Comparison of ENCODE assay signal across 11 mouse cellular contexts in the genomic region with DNA sequence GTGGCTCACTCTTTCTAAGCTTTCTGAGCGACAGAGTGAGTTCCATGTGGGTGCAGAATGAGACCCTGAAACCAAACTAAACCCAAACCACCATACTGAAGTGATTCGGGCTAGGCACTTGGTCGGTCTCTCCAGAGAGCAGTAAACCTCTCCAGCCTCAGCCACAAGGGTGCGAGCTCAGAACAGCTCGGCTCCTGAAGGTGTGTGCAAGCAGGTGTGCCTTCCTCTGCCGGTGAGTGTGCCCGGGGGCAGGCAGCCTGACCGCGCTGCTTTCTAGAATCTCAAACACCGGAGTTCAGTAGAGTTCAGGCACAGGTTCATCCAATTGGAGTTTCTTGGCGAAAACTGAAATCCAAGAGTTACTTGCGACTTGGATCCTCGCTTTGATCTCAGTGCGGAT. TPM values are rescaled to one million over a fixed set of nuclear protein-coding genes. Genes with fewer than 3 reads are reported as not detected.
A peak's percentile ranks its signal among the peaks of the same experiment; 100 is the strongest.
DNase-seq lines count a peak whose midpoint lies in the region; ATAC-seq and TF ChIP-seq lines count a peak whose summit lies in the region.
"Had no signal": no experiment of that assay in that cellular context is flagged by ENCODE, and none has a peak within 500 bp of the region (broad histone marks: within the 10 kb centered on the region; RNA-seq: fewer than 3 reads in every experiment).

A gene (plus strand): TSS at position 368 of the 400 bp plus-strand sequence.

- no peak for DNase-seq in heart, adult 18-20 months
- no peak for DNase-seq in gastrocnemius, postnatal 36 days
- no peak for DNase-seq in frontal cortex, postnatal 36 days (ENCODE audit: low spot score in 2 of 2)
- DNase-seq in cerebellum, adult 9-10 months: no peak
- DNase-seq: cerebellum, postnatal 36 days; gastrocnemius, postnatal 14 days had no signal

- H3K27ac ChIP-seq in heart, embryonic 14.5 days (replicated peaks in 1 of 2; ENCODE audit: control insufficient read depth in 1 of 2, insufficient read depth in 1 of 2, low read depth in 2 of 2, low read length in 2 of 2): no peak within 1 kb of the TSS
- H3K27ac ChIP-seq in ES-Bruce4 (ENCODE audit: insufficient read depth, low read length): no peak within 1 kb of the TSS
- H3K27ac ChIP-seq in hindbrain, embryonic 12.5 days: no peak within 1 kb of the TSS
- H3K27ac ChIP-seq in liver, embryonic 15.5 days (replicated peaks): no peak within 1 kb of the TSS

- 32% methylated on average over 14 of the region's 14 CpGs for WGBS in heart, embryonic 14.5 days
- WGBS in hindbrain, embryonic 12.5 days: 32% methylated on average over 14 of the region's 14 CpGs
- 32% methylated on average over 14 of the region's 14 CpGs for WGBS in liver, embryonic 15.5 days (ENCODE audit: insufficient replicate concordance)

- H3K4me1 ChIP-seq in heart, embryonic 14.5 days (ENCODE audit: control insufficient read depth in 2 of 2, insufficient read depth in 2 of 2, low read length in 2 of 2): no peaks in the 10 kb centered on the region
- H3K4me1 ChIP-seq in ES-Bruce4 (ENCODE audit: control insufficient read depth, insufficient read depth, low read length): no peaks in the 10 kb centered on the region
- no peaks in the 10 kb centered on the region for H3K4me1 ChIP-seq in hindbrain, embryonic 12.5 days
- H3K4me1 ChIP-seq in liver, embryonic 15.5 days (replicated peaks): no peaks in the 10 kb centered on the region

- intact Hi-C loops in gastrocnemius, postnatal 36 days (cut with DNase I): no loop called here

- peak; percentile 5 for TF ChIP-seq CTCF in ES-Bruce4 (IDR thresholded peaks at IDR 0.05; ENCODE audit: low read depth, low read length)

- peak within 1 kb of the TSS; percentile 54 for H3K4me2 ChIP-seq in heart, embryonic 14.5 days (ENCODE audit: low read length)
- peak within 1 kb of the TSS; percentile 25 for H3K4me2 ChIP-seq in hindbrain, embryonic 12.5 days (replicated peaks)
- peak within 1 kb of the TSS; percentile 27 for H3K4me2 ChIP-seq in liver, embryonic 15.5 days

- H3K4me3 ChIP-seq in heart, embryonic 14.5 days (ENCODE audit: control insufficient read depth in 1 of 2, insufficient read depth in 1 of 2, low read depth in 1 of 2, low read length in 2 of 2): peak within 1 kb of the TSS; percentile 2 to 18; a peak in 3 of 4 replicates
- H3K4me3 ChIP-seq in ES-Bruce4 (ENCODE audit: low read depth, low read length): peak within 1 kb of the TSS; percentile 33
- H3K4me3 ChIP-seq in hindbrain, embryonic 12.5 days: no peak within 1 kb of the TSS
- H3K4me3 ChIP-seq in liver, embryonic 15.5 days (replicated peaks): no peak within 1 kb of the TSS

- no peaks in the 10 kb centered on the region for H3K36me3 ChIP-seq in heart, embryonic 14.5 days (ENCODE audit: control insufficient read depth, insufficient read depth, low read length)
- no peaks in the 10 kb centered on the region for H3K36me3 ChIP-seq in ES-Bruce4 (ENCODE audit: control insufficient read depth, insufficient read depth, low read length, poor library complexity, severe bottlenecking)
- no peaks in the 10 kb centered on the region for H3K36me3 ChIP-seq in hindbrain, embryonic 12.5 days
- no peaks in the 10 kb centered on the region for H3K36me3 ChIP-seq in liver, embryonic 15.5 days (replicated peaks)

- TF ChIP-seq POLR2A in ES-Bruce4 (IDR thresholded peaks at IDR 0.05; ENCODE audit: insufficient read depth, low read length): no peak

- TF ChIP-seq EP300 in ES-Bruce4 (IDR thresholded peaks at IDR 0.05; ENCODE audit: insufficient read depth, low read depth, low read length): no peak

- no peak within 1 kb of the TSS for H3K9ac ChIP-seq in heart, embryonic 14.5 days (ENCODE audit: low read length)
- no peak within 1 kb of the TSS for H3K9ac ChIP-seq in ES-Bruce4 (ENCODE audit: low read depth, poor library complexity, severe bottlenecking)
- no peak within 1 kb of the TSS for H3K9ac ChIP-seq in hindbrain, embryonic 12.5 days
- H3K9ac ChIP-seq in liver, embryonic 15.5 days: no peak within 1 kb of the TSS

- H3K9me3 ChIP-seq in heart, embryonic 14.5 days (ENCODE audit: control insufficient read depth, low read length): no peaks in the 10 kb centered on the region
- H3K9me3 ChIP-seq in ES-Bruce4 (replicated peaks; ENCODE audit: control insufficient read depth, insufficient read depth, low read length, poor library complexity, severe bottlenecking): no peaks in the 10 kb centered on the region
- no peaks in the 10 kb centered on the region for H3K9me3 ChIP-seq in hindbrain, embryonic 12.5 days (replicated peaks)
- H3K9me3 ChIP-seq in liver, embryonic 15.5 days (replicated peaks): no peaks in the 10 kb centered on the region

- H3K27me3 ChIP-seq in heart, embryonic 14.5 days (ENCODE audit: control insufficient read depth, insufficient read depth, low read length): peaks cover 26% of the 10 kb centered on the region; the same call in 1 of the 2 replicates
- no peaks in the 10 kb centered on the region for H3K27me3 ChIP-seq in ES-Bruce4 (ENCODE audit: control insufficient read depth, insufficient read depth, low read length, poor library complexity, severe bottlenecking)
- H3K27me3 ChIP-seq in hindbrain, embryonic 12.5 days: peaks cover 15% of the 10 kb centered on the region
- peaks cover 43% of the 10 kb centered on the region for H3K27me3 ChIP-seq in liver, embryonic 15.5 days

- no peak for ATAC-seq in heart, embryonic 14.5 days (ENCODE audit: insufficient number of reproducible peaks, insufficient read depth, low FRiP score, low read depth)
- no peak for ATAC-seq in hindbrain, embryonic 12.5 days (ENCODE audit: low FRiP score)
- ATAC-seq in liver, embryonic 15.5 days (ENCODE audit: insufficient read depth): no peak

RNA-seq across cellular contexts. Expression of the gene that starts here (rescaled TPM):
- polyA plus RNA-seq in heart, embryonic 14.5 days (2014; fragmentation: Nextera tagmentation; extraction: Ambion mirVana): not detected in 2 replicates
- not detected for total RNA-seq in heart, adult 18-20 months (2021)
- 0.37 TPM in 1 of 2 replicates, not detected in the other for polyA plus RNA-seq in ES-Bruce4 (2011; ENCODE audit: insufficient read depth, insufficient read length, low read depth, missing spikeins)
- polyA plus RNA-seq in hindbrain, embryonic 12.5 days (2016; fragmentation: Nextera tagmentation; extraction: Ambion mirVana): not detected in 2 replicates
- not detected in 2 replicates for polyA plus RNA-seq in liver, embryonic 15.5 days (2015; fragmentation: Nextera tagmentation; extraction: Ambion mirVana)
- total RNA-seq in gastrocnemius, postnatal 36 days (2021): not detected
- total RNA-seq: gastrocnemius, postnatal 14 days; liver, adult 2 months had no signal
- polyA plus RNA-seq: liver, adult 2 months had no signal

Comparison
In these comparisons a context has a peak if more than half of its experiments do, and no peak if none do; other contexts are left out.
1. H3K4me3 ChIP-seq: peak in heart, embryonic 14.5 days (2 of 2) and ES-Bruce4 (single experiment); none in hindbrain, embryonic 12.5 days (single experiment) and liver, embryonic 15.5 days (single experiment).
2. Peak in every context shown above with its lines, with median percentiles within 50 percentile points of each other: H3K4me2 ChIP-seq.